Mouse (Mus musculus): ENCODE measurements around the gene Nras.

DNA sequence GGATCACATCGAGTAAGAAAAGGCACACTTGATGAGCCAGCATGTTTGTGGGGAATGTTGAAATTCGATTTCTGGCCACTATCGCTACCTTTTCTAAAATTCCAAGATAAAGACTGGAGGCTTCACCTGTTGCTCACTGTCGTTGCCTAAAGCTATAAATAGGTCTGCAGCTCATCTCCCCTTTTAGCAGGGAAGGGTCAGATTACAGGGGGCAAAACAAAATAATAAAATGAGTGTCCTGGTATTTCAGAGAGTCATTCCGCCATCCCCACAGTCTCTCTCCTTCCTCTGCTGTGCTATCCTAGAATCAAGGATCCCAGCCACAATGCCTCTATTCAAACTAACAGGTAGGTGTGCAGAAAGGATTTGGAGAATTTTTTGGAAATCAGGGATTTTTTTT, 15.7 kb downstream of the Nras start, which contains the start of gene Ampd1:
- TF ChIP-seq TAL1 (conservative IDR thresholded peaks at IDR 0.05; ENCODE audit: low read depth, low read length) = no peak
- no peak for TF ChIP-seq CTCF (IDR thresholded peaks at IDR 0.05; ENCODE audit: low read depth, low read length)

All from G1E (cell line).